Mouse (Mus musculus) small intestine, adult 2 months (tissue): ENCODE measurements around the gene Chdh.

Experiments
- CTCF ChIP-seq: fragments of 200-500 bp; IDR thresholded peaks from 2 replicates; pipeline ENCODE4 v1.5.1; 2012; ENCODE audit warnings: low read depth, mild to moderate bottlenecking, control low read depth, inconsistent platforms, low read length, moderate library complexity, mixed read lengths; ENCODE audit not compliant: insufficient replicate concordance, insufficient read length; ENCODE audit errors: extremely low read depth
- POLR2A ChIP-seq: fragments of 200-500 bp; IDR thresholded peaks from 2 replicates; pipeline ENCODE4 v1.6.1; 2012; ENCODE audit warnings: low read depth, mild to moderate bottlenecking, control low read depth, inconsistent platforms, low read length, moderate library complexity

DNA sequence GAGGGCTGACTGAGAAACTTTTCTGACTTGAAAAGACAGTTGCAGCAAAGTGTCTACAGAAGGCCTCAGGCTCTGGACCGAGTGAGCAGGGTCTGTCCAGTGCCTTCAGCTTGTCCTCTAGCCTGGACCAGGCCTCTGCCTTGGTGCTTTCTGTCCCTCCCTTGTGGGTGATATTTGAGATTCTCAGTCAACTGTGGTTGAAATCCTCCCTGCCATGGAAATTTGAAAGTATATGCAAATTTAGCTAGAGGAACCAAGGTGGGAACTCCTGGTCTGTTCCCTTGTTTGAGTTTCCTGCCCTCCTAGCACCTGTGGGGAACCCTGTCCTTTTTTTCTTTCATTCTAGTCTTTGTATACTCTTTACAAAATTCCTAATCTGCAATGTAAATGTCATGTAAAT, 6.2 kb downstream of the Chdh start:
- TF ChIP-seq POLR2A (no peak), CTCF (no peak)
